Mouse (Mus musculus): ENCODE data around the gene Il27ra. TPM values are rescaled to one million over a fixed set of nuclear protein-coding genes. Genes with fewer than 3 reads are reported as not detected.

Il27ra gene
- total RNA-seq (2021), result 1 to 10 TPM; 2.6 to 3.8 TPM
- long read RNA-seq, experiment 1, transcript Il27ra-201 (14 exons, 2,664 nt), result major isoform, 6 of 7 reads
- long read RNA-seq, experiment 1, partial matches to known transcripts, result 0 of 7 reads
- long read RNA-seq, experiment 1, other reads (novel, unspliced or antisense), result 1 of 7 reads
- long read RNA-seq, experiment 2, partial matches to known transcripts, result 0 of 4 reads
- long read RNA-seq, experiment 2, other reads (novel, unspliced or antisense), result 0 of 4 reads

DNA sequence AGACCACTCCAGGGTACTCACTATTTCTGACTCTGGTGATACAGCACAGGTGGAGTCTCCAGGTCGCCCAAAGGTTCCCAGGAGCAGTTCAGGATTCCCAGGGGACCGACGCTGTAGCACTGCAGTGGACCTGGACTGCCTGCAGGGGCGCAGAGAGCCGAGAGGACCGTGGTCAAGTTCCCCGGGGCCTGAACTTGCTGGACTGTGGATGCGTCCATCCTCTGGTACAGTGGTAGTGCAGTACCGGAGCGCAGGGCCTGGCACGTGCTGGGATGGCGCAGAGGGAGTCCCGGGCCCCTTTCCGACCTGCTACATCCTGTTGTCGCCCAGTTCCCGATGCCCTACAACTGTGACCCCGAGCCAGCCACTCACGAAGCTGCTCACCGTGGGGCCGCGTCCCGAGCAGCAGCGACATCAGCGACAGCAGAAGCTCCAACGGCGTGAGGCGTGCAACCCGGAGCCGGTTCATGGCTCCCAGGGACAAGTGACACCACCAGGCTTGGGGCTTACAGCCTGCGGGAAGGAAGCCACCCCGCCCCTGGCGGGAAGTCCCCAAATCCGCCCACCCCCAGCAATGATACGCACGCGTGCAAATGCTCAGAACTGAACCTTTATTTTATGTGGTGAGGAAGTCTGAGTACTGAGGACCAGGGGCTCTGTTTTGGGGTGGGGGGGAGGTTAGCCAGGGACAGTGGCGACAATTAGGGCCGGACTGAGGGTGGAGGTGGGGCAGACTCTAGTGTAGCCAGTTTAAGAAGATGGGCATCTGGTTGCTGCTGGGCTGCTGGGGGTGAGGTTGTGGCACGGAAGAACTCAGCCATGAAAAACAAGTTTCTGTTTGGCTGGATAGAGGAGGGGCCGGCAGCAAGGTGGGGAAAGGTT, at the start of gene Il27ra:
Il27ra (minus strand) TSS at position 524 of the 882 bp plus-strand sequence.
- DNase-seq (ENCODE audit: low spot score in 2 of 2), result peak in 1 of 2 experiments; percentile 45

DNA sequence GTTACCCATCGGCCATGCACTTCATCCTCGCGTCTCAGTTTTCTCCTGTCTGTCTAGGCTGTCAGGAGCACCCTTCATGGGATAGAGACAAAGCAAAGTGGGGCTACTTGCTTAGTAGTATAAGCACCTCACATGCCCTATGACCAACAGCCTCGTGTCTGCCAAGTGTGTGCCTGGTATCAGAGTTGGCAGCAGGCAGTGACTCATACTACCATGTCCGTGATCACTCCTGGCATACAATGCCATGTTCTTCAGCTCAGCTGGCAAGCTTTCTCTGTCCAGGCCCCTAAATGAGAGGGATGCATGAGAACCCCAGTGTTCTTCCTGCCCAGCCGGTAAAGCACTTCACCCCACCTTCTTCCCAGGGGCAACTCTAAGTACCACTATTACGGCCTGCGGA, 48.2 kb upstream of the Il27ra start:
- no peak for DNase-seq (ENCODE audit: low spot score in 2 of 2)

DNA sequence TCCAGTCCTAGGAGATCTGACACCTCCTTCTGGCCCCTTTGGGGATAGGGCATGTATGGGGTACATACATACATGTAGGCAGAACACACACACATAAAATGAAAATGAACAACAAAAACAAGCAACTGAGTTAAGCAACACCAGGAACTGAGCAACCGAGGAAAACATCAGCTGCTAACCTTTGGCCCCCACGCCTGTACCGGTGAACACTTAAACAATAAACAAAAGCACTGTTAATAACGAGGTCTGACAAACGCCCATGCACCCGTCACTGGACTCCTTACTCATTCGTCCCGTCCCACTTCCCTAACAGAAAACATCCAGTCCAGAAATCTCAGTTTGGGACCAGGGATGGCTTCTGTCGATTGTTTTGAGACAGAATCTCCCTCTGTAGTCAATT, 46.9 kb upstream of the Il27ra start:
- DNase-seq (ENCODE audit: low spot score in 2 of 2), result no peak

DNA sequence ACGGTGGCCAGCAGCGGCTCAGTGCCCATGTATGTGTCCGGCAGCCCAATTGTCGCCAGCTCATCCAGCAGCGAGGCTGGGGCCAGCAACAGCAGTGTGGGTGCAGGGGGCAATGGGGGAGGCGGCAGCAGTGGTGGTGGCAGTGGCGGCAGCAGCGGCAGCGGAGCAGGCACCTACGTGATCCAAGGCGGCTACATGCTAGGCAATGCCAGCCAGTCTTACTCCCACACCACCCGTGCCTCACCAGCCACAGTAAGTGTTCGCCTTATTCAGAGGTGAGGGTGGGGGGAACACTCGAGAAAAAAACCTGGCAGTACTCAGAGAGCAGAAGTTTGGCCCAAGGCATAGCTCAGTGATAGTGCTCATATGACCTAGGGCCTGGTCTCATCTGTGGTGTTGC, 45.4 kb upstream of the Il27ra start:
- no peak for DNase-seq (ENCODE audit: low spot score in 2 of 2)

GRCm38 (mm10) chr8:84087156-84087555, 44.8 kb upstream of the Il27ra start:
- no peak for DNase-seq (ENCODE audit: low spot score in 2 of 2)

GRCm38 (mm10) chr8:84084341-84085115, 42.1 kb upstream of the Il27ra start:
- no peak for DNase-seq (ENCODE audit: low spot score in 2 of 2)

DNA sequence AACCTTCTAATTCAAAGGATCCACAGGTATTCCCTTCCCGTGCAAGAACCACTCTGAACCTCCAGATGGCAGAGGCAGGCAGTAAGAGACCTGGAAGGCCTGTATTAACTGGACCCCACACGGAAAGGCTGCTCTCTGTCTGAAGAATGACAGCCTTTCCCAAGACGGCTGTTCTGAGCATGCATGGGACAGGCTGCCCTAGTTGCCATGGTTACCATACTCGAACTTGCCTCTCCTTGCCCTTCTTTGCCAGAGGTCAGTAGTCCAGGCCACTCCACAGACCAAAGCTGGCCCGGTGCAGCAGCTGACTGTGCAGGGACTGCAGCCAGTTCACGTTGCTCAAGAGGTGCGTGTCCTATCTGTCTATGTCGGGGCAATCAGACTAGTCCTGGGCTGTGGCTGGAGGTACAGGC, 41.4 kb upstream of the Il27ra start:
- DNase-seq (ENCODE audit: low spot score in 2 of 2), result no peak

DNA sequence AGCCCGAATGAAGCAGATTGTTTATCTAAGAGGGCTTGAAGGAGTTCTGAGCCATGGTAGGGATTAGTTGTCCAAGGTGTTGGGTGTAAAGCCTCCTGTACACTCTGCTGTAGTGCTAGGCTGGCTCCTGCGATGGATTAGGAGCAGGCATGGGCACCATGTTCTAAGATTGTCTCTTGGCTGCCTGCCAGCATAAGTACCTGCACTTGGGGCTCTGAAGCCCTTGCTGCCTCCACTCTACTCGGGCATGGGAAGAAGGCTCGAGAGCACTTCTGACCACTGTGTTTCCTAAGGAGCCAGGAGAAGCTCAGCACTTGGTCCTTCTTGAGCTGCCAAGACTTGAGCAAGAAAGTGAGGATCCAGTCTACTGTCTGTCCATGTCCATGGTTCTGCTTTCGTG, 36.8 kb upstream of the Il27ra start:
- DNase-seq (ENCODE audit: low spot score in 2 of 2), result no peak

DNA sequence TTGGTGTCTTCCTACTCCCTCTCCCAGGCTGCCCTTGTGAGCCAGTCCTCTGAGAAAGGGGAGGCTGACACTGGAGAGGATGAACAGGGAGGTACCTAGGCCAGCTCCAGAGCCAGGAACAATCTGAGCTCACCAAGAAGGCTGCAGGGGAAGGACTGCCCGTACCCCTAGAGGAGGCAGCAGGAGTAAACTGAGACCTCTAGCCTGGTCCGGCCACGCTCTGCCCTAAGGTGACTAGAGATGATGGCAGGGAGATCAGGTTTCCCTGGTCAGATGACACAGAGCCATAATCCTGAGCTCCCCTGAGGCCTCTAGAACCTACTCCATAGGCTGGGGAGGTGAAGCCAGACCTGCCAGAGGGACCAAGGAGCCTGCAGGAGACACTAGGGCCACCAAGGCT, 34.5 kb upstream of the Il27ra start:
- no peak for DNase-seq (ENCODE audit: low spot score in 2 of 2)

- no peak for DNase-seq (ENCODE audit: low spot score in 2 of 2)
Observed at GRCm38 (mm10) chr8:84076412-84076811, 34.0 kb upstream of the Il27ra start.

DNA sequence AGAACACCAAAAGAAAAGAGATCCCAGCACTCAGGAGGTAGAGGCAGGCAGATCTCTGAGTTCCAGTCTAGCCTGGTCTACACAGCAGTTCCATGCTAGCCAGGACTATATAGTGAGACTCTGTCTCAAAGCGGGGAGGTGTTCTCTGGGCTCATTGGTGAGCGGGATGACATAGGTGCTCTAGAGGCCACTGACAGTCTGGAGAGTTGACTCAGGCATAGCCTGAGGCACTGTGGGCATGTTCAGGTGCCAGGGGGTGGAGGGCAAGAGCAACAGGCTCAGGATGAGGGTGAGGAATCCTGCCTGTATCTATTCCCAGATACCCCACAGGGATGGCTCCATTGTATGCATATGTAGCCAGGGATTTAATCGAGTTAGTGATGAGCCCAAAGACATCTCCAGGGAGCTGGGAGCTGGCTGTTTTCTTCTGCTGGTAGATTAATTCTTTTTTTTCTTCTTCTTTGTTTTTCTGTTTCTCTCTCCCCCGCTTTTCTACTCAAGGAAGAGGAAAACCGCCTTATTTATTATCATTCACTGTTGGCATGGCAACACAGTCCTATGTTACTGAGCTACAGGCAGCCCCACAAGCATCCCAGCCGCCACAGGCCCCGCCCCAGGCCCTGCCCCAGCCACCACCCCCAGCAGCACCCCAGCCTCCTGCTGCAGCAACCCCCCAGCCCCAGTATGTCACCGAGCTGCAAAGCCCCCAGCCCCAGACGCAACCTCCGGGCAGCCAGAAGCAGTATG, 31.0 kb upstream of the Il27ra start:
- DNase-seq (ENCODE audit: low spot score in 2 of 2), result no peak

GRCm38 (mm10) chr8:84072321-84072720, 29.9 kb upstream of the Il27ra start:
- DNase-seq (ENCODE audit: low spot score in 2 of 2), result no peak

DNA sequence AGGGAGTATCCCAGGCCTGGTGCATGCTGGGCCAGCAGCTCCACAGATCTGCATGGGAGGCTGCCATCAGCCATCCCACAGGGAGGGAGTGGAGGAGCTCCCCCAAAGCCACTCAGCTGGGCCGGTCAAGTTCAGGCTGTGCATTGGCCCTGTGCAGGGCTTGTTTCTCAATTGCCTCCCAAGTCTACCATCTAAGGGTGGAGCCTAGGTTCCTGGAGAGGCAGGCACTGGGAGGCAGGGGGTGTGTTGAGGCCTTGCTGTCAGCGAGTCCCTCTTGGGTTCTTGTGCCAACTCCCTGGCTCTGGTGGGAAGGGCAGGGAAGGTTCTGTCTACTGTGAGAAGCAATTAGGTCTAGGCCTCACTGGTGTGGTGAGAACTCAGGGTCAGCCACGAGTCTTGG, 29.5 kb upstream of the Il27ra start:
- DNase-seq (ENCODE audit: low spot score in 2 of 2), result no peak

GRCm38 (mm10) chr8:84070667-84071066, 28.3 kb upstream of the Il27ra start:
- DNase-seq (ENCODE audit: low spot score in 2 of 2), result no peak

DNA sequence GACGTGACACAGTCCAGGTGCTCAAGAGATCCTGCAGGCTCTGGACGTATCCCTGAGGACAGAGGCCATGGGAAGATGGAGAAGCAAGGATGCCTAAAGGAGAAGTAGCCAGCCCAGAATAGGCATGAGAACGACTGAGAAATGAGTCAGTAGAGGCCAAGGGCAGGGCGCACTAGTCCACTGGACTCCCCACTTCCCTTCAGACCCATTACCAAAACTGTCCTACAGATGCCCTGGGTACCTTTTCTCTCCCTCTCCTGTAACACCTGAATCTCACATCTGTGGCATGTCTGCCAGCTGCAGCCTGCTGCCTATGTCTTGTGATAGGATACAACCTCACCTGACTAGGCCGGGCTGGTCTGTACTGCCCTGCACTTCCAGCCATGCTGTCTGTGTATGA, 27.9 kb upstream of the Il27ra start:
- DNase-seq (ENCODE audit: low spot score in 2 of 2), result no peak

DNA sequence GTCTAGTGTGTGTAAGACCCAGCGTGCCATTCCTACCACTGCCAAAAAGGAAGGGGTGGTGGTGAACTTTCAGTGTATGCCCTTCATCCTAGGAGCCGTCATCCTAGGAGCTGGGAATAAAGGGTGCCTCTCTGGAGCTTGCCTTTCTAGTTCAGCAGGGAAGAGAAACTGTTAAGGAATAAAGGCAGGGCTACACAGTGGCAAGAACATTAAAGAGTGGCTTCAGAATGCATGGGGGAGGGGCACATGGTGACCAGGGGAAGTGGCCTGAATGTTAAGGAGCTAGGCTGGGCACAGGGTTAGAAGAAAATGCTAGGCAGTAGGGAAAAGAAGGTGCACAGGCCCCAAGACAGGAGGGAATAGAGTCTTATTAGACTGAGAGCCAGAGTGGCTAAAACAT, 27.4 kb upstream of the Il27ra start:
- DNase-seq (ENCODE audit: low spot score in 2 of 2), result no peak

- no peak for DNase-seq (ENCODE audit: low spot score in 2 of 2)
Observed at GRCm38 (mm10) chr8:84069169-84069568, 26.8 kb upstream of the Il27ra start.

DNA sequence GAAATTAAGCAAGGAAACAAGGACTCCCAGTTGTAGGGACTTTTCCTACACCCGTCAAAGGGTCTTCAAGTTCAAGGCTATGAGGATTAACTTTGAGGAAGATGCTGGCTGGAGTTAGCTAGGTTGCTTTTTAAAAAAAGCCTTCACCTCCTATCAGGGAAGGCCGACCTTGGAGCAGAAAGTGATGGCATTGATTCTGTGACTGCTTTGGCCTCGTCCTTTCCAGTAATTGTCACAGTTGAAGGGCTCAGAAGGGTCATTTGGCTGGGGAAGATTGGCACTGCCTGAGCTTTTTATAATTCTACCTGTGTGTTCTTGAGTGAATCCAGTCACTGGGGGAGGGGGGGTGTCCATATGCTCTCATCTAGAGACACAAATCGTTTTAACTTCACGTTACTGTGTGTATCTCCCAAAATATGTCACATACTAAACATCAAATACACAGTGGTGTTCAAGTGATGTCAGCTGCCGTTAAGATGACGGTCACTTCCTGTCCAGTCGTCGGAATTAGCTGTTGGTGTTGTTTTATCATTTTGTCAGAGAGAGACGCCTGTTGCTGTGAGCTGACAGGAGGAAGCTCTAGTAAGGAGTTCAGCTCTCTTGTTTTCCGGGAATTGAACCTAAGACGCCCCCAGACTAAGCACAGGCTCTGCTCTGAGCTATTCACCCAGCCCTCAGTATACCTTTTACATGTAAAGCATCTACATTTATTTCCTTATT, 26.1 kb upstream of the Il27ra start:
- no peak for DNase-seq (ENCODE audit: low spot score in 2 of 2)

GRCm38 (mm10) chr8:84067911-84068310, 25.5 kb upstream of the Il27ra start:
- no peak for DNase-seq (ENCODE audit: low spot score in 2 of 2)

GRCm38 (mm10) chr8:84067047-84067573, 24.7 kb upstream of the Il27ra start:
- DNase-seq (ENCODE audit: low spot score in 2 of 2), result peak; percentile 94 to 97

All from adrenal gland, postnatal 4 days (tissue).